Mouse (Mus musculus) c-Kit-positive CD71-negative TER-119-negative erythroid progenitor cells, embryonic 14.5 days (primary cell): ENCODE results near the gene Atp2b1.

Experiments
- DNase-seq: peaks from one replicate; pipeline ENCODE4 v3.0.0-alpha.2; 2013; ENCODE audit warnings: low read depth

Atp2b1 gene

GRCm38 (mm10) chr10:98916011-98916780 lies 2.0 kb downstream of the Atp2b1 start:
- DNase-seq, result no peak

GRCm38 (mm10) chr10:98916781-98917340 lies 2.7 kb downstream of the Atp2b1 start:
- no peak for DNase-seq

GRCm38 (mm10) chr10:98925081-98925480 lies 10.9 kb downstream of the Atp2b1 start:
- no peak for DNase-seq

GRCm38 (mm10) chr10:98926991-98927390 lies 12.8 kb downstream of the Atp2b1 start:
- DNase-seq, result no peak

GRCm38 (mm10) chr10:98929444-98929843 lies 15.2 kb downstream of the Atp2b1 start:
- DNase-seq, result no peak

- DNase-seq, result no peak
Measured at GRCm38 (mm10) chr10:98930143-98930542, 15.9 kb downstream of the Atp2b1 start.

- DNase-seq, result no peak
Measured at GRCm38 (mm10) chr10:98940137-98940536, 25.9 kb downstream of the Atp2b1 start.

GRCm38 (mm10) chr10:98940799-98941198 lies 26.6 kb downstream of the Atp2b1 start:
- DNase-seq, result no peak

GRCm38 (mm10) chr10:98941991-98942390 lies 27.8 kb downstream of the Atp2b1 start:
- DNase-seq, result no peak

- no peak for DNase-seq
Measured at GRCm38 (mm10) chr10:98942999-98943398, 28.8 kb downstream of the Atp2b1 start.

- no peak for DNase-seq
Measured at GRCm38 (mm10) chr10:98943894-98944293, 29.7 kb downstream of the Atp2b1 start.

- no peak for DNase-seq
Measured at GRCm38 (mm10) chr10:98946031-98946791, 32.0 kb downstream of the Atp2b1 start.

- DNase-seq, result no peak
Measured at GRCm38 (mm10) chr10:98947206-98947605, 33.0 kb downstream of the Atp2b1 start.

- no peak for DNase-seq
Measured at GRCm38 (mm10) chr10:98948096-98948495, 33.9 kb downstream of the Atp2b1 start.

GRCm38 (mm10) chr10:98949750-98950149 lies 35.5 kb downstream of the Atp2b1 start:
- no peak for DNase-seq

GRCm38 (mm10) chr10:98951286-98952270 lies 37.4 kb downstream of the Atp2b1 start:
- no peak for DNase-seq

GRCm38 (mm10) chr10:98954230-98954993 lies 40.2 kb downstream of the Atp2b1 start:
- DNase-seq, result no peak

GRCm38 (mm10) chr10:98956124-98956523 lies 41.9 kb downstream of the Atp2b1 start:
- DNase-seq, result no peak

GRCm38 (mm10) chr10:98958752-98959151 lies 44.5 kb downstream of the Atp2b1 start:
- no peak for DNase-seq

GRCm38 (mm10) chr10:98959385-98959784 lies 45.2 kb downstream of the Atp2b1 start:
- DNase-seq, result no peak

GRCm38 (mm10) chr10:98960911-98961310 lies 46.7 kb downstream of the Atp2b1 start:
- no peak for DNase-seq
